Mouse (Mus musculus) inflammation-experienced regulatory T-cells, adult 16 weeks (primary cell): ENCODE measurements around the gene Scrn3. TPM values are rescaled to one million over a fixed set of nuclear protein-coding genes. Genes with fewer than 3 reads are reported as not detected.

Experiments used
- polyA plus RNA-seq: library from polyadenylated mRNA; unstranded; fragments of 100-300 nt; shearing (Covaris generic); gene quantifications from one replicate; pipeline ENCODE4 v1.2.1, GENCODE M21; 2017

Gene Scrn3
- 13.4 TPM for polyA plus RNA-seq

DNA sequence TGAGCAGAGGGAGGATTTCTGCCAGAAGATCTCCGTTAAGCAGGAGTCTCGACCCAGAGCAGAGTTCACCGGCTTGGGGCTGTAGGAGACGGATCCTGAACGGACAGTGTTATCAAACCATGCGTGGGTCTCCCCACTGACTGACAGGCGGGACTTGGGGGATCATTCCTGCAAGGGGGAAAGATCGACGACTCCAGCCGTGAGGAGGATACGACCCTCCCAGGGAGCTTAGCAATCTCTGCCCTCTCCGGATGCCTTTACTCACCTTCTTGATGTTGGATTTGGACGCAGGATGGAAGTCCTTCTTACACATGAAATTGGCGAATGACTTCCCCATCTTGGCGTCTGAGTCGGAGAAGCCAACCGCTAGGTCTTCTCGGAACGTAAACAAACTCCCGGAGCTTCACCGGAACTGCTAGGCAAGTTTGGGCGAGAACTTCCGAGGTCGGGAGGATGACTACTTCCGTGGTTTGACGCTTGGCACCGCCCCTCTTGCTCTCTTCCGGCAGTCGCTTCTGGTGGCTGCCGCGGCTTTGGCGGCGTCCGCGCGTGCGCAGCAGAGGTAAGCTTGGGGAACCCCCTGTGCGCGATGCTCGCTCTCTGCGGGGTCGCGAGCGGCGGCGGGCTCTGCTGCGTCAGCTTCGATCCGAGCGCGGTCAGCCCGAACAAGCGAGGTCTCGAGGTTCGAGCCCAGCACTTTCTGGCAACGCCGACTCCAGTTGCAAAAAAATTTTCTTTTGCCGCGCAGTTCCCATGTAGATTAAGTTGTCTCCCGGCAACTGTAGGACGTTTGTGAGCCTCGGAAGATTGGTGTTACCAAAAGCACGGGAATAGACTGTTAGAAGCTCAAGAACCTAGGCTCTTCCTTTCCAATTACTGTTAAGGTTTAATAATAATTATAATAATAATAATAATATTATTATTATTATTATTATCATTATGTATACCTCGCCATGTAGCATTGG, at the start of gene Scrn3, which contains the start of gene Cir1:
TSS of gene Scrn3 (plus strand) at position 450 of the 965 bp plus-strand sequence.
TSS of gene Cir1 (minus strand) at position 550 of the 965 bp plus-strand sequence.

DNA sequence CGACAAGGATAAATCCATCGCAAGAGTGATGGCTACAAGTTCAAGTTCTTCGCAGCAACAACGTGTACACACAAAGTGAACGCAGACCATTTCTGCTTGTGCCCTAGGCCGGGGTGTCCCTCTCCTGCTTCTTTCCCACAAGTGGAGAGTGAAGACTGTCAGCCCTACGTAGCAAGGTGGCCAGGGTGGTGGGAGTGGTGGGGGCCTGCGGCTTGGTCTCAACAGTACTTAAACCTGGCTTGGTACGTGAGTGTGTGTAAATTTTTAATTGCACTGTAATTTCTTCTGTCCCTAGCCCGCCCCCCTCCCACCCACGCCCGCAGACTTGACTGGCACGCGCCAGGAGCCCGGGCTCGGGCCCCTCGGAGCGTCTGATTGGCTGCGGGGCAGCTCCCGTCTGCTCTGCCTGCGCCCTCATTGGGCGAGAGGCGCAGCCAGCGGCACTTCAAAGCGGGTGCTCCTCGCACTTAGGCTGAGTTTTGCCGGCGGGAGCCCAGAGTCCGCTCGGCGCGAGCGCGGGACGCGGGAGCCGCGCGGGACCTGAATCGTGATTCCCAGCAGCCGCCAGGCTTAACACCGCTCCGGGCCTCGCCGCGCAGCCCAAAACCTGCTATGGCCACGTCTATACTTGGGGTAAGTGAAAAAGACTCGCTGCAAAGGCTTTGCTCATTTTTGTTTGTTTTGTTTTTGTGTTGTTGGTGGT, 40.8 kb upstream of the Scrn3 start, which contains the start of gene Sp9:
TSS of gene Sp9 (plus strand) at position 467 of the 703 bp plus-strand sequence.

DNA sequence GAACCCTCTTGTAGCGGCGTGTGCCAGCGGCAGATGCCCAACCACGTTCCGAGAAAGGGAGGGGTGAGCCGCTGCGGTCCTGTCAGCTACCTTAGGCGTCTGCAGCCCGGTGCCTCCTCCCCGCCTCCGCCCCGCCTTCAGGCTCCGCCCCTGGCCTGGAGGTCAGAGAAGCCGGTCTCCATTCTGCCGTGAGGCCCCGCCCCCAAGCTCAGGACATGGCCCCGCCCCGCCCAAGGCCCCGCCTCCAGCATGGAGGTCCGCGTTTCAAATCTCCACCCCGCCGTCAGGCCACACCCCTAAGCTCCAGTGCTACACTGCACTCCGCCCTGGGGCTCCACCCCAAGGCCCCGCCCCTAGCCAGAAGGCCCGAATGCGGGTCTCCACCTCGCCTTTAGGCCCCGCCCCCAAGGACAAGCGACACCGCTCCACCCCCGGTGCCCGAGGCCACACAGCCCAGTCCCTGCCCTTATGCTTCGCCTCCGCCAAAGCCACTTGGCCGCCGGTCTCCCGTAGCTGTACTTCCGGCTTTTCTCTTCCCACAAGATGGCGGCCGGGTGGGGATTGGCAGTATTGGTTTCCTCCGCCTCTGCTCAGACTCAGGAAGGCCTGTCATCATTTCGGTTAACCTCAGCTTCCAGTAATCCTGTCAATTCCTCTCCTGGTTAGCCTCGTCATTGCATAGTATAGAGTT, 74.1 kb downstream of the Scrn3 start, which contains the start of gene Gpr155:
TSS of gene Gpr155 (minus strand) at position 217 of the 691 bp plus-strand sequence.

Other genes with a start within 250 kb of the Scrn3 start
- gene Ola1, start 93.7 kb upstream of the Scrn3 start, polyA plus RNA-seq, result 65.2 TPM
- not detected for gene Sp9, start 40.7 kb upstream of the Scrn3 start, polyA plus RNA-seq
- 30.5 TPM for gene Cir1, start 100 bp downstream of the Scrn3 start, polyA plus RNA-seq
- 34.0 TPM for gene Gpr155, start 74.0 kb downstream of the Scrn3 start, polyA plus RNA-seq
- gene Wipf1, start 217.1 kb downstream of the Scrn3 start, polyA plus RNA-seq, result 130 TPM